Mouse (Mus musculus) T-helper 17 cell (primary cell): Measurements from ENCODE around the gene Lingo4.

ENCODE experiments used
- in situ Hi-C, 2 experiments: fragments of 300-600 bp; cut with MboI, MseI; formaldehyde crosslinking; loops; 1 replicate in 1 of 2; 2 replicates in 1 of 2; pipeline ENCODE4 v1.15.1; 2025; ENCODE audit warnings: high pct_unique_total_duplicates in 2 of 2

Lingo4 gene

GRCm38 (mm10) chr3:94383476-94383875, 14.8 kb upstream of the Lingo4 start:
- in situ Hi-C loops, result no loop called here

DNA sequence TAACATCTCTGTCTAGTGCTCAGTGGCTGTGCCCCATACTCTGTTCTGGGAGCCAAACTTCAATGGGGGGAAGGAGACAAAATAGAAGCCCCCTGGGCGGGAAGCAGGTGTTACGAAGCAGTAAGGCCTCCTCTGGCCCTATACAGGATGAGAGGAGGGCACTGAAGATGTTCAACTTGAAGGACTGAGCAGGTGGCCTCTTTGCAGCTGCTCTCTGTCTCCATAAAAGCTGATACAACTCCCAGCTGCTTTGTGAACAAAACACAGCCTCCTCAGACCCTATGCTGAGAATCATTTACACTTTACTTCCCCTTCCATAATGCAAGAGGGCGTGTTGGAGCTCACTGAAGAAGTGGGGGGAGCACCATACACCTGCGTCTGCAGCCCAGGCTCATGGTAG, 11.6 kb upstream of the Lingo4 start:
- in situ Hi-C loops, result no loop called here

DNA sequence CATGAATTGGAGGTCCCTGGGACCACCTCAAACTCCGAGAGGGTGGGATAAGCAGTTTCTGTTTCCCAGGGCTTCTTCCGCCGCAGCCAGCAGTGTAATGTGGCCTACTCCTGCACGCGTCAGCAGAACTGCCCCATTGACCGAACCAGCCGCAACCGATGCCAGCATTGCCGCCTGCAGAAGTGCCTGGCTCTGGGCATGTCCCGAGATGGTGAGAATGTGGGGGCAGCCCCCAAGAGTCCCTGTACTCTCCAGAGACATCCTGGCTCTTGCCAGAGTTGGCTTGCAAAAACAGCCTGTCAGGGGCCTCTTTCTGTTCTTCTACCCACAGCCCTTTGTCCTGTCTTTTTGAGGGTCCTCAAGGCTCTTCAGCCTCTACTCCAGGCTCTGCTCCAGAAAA, 10.9 kb upstream of the Lingo4 start:
- in situ Hi-C loops, result no loop called here

DNA sequence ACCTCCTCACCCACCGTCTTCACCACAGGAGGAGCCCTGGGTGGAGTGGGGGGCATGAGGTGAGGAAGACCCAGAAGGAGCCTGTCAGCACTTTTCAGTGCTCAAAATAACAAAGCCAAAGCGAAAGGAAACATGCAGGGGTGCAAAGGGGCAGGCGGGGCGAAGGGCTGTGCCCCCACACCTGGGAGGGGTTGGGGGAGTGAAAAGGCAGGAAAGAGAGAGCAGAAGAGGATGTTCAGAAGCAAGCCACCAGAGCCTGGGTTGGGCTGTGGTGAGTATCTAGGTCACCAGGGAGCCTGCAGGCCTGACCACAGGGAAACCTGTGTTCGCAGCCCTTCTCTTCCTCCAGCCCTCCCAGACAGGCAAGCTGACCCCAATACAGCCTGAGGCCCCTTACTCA, 10.3 kb upstream of the Lingo4 start:
- in situ Hi-C loops, result no loop called here

GRCm38 (mm10) chr3:94389420-94389819, 8.9 kb upstream of the Lingo4 start:
- in situ Hi-C loops, result no loop called here

DNA sequence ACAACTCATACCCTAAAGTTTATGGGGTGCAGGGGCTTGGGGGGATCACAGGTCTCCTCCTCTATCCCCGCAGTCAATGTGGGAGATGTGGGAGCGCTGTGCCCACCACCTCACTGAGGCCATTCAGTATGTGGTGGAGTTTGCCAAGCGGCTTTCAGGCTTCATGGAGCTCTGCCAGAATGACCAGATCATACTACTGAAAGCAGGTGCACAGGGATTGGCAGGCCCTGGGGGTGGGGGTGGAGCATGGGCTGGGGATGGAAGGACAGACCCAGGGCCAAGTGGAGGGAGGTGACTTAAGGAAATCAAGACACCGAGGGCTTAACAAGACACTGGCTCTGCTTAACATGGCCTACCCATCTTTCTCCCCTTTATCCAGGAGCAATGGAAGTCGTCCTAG, 7.3 kb upstream of the Lingo4 start:
- in situ Hi-C loops, result no loop called here

DNA sequence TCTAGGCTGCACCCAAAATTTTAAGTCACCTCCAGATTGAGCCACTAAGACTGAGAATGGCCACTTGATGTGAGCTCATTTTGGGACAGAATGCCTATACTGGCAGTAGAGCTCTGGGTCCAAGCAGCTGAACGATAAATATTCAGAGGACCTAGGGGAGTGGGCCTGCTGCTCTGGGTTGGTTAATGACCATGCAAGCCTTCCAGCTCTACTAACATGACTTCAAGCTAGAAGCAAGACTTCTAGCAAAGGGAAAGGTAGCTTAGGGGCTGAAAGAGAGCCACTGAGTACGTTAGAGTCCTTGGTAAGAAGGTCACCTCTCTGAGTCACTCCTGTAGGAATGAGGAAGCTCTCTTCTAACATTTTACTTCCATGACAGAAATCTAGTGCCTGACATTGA, 6.2 kb upstream of the Lingo4 start:
- in situ Hi-C loops, result no loop called here

- in situ Hi-C loops, result no loop called here
Measured at GRCm38 (mm10) chr3:94393049-94393448, 5.3 kb upstream of the Lingo4 start.

GRCm38 (mm10) chr3:94396336-94396735, 2.0 kb upstream of the Lingo4 start:
- in situ Hi-C loops, result no loop called here

- in situ Hi-C loops, result no loop called here
Measured at GRCm38 (mm10) chr3:94396851-94397250, 1.5 kb upstream of the Lingo4 start.

DNA sequence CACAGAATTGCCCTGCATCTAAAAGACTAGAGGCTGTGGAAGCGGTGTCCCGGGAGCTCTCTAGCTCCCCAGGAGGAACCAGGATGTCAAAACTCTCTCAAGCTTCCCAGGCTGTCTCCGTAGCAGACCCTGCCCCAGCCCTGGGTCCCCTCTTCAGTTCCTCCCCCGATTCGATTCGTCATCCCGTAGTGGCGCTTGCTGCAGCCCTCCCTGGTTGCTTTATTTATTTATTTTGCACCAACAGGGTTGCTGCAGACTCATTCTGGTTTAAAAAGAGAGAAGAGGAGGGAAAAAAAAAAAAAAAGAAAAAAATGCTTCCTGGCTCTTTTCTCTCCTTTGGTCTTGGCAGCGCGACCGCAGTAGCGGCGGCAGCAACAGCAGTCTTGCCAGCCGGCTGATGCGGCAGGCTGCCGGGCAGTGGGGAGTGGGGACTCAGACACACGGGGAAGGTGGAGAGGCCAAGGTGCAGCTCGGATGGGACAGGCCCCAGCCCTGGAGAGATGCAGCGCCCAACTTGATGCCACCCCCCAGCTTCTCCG, 695 bp downstream of the Lingo4 start:
- in situ Hi-C loops, result no loop called here

- in situ Hi-C loops, result no loop called here
Measured at GRCm38 (mm10) chr3:94399663-94400310, 1.5 kb downstream of the Lingo4 start.

GRCm38 (mm10) chr3:94402451-94402850, 4.1 kb downstream of the Lingo4 start:
- in situ Hi-C loops, result no loop called here

DNA sequence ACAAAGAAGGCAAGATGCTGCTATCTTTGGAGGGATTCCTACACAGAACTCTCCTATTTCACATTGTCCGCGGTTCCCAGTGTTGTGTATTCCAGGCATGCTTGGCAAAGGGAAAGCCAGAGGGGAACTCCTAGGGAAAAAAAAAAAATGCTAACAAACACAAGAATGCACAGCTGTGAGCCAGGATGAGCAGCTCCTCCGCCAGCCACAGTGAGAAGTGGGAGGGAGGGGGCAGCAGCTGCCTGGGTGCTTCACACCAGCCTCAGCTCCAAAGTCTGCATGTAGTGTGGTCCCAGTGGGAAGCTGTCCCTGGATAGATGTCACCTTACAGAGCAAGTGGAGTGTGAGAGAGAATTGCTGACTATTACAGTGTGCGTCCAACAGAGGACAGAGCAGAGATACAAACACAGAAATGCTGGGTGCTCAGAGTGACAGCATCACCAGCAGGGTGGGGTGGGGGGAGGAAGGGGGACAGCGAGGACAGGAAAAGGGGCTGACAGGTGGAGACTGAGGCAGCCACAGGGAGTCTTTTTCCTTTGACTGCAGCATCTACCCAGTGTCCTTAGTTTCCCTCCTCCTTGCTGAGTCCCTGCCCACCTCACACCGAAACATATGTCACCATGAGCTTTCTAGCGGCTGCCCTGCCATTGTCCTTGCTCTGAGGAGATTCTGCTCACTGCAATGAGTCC, 6.2 kb downstream of the Lingo4 start:
- in situ Hi-C loops, result no loop called here

- in situ Hi-C loops, result no loop called here
Measured at GRCm38 (mm10) chr3:94405561-94405960, 7.2 kb downstream of the Lingo4 start.

DNA sequence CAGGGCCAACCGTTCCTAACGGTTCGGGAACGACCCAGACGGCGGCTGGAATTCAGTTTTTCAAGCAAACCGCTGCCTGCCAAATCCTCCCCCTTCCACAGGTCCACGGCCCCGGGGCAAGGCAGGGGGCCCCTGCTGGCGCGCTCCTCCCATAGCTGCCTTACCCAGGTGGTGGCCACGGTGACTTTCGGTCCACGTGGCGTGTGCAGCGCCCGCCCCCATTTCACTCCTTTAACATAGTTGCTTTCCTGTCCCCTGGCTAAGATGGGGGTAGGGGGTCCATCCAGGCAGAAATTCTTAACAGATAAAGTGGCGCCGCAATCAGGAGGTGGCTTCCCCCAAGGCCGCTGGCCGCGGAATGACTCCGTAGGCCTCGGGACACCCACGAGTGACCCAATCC, 14.2 kb downstream of the Lingo4 start:
- in situ Hi-C loops, result no loop called here

DNA sequence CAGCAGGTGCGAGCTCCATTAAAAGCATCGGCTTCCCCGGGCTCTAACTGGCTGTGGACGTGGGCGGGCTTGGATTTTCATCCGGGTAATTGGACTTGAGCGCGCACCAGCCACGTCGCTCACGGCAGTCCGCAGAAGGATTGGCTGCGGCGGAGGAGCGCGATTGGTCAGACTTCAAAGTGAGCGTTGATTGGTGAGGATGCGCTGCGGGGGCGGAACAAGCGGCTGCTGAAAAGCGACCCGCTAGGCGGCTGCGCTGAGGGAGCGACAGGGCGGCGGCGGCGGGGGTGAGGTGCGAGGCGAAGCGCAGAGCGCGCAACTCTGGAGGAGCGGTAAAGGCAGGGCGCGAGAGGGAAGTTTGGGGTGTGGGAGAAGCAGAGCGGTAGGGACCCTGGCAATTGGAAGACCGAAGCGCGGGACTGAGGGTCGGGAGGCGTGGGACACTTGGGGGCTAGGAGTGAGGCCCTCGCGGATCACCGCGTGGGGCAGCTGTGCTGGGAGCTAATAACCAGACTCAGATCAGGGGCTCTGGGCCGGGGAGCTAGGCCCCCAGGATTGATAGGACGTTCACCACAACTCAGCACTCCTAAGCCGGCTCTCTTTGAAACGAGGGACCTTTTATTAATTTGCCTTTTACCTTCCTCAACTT, 14.8 kb downstream of the Lingo4 start, which contains the start of gene Tdrkh:
Gene Tdrkh (plus strand): TSS at position 243 of the 649 bp plus-strand sequence.
- in situ Hi-C loops, result no loop called here

DNA sequence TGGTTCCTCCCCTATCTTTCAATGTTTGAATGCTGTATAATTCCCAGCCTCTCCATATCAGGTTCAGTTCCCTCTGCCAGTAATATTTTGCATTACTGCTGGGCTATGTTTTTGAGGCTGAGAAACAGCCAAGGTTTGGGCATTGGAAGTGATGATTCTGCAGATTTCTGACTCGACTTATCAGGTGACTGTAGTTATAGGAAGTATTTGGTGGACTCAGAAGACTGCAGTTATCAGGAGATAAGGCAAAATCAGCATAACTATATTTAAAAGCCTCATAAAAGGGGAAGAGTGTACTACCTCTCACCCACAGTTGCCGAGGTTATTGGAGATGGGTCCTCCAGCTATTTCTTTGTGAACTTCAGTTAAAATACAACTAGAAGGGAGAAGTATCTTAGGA, 32.7 kb downstream of the Lingo4 start:
- in situ Hi-C loops, result no loop called here

DNA sequence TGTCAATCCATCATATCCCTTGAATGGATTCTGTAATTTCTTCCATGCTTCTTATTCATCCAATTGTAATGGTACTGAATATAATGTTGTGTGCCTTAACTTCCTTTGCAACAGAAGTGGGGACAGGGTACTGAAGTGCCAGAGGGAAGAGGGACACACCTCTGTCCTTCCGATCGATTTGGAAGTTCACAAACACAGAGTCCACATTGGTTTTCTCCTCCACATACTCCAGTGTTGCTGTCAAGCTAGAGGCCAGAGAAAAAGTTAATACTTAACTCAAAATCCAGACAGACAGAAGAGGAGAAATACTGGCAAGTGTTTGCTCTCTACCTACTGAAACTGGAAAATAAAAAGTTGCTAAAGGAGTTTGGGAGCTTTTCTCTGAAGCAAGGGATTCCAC, 36.0 kb downstream of the Lingo4 start:
- in situ Hi-C loops, result no loop called here

GRCm38 (mm10) chr3:94436420-94436819, 38.1 kb downstream of the Lingo4 start:
- in situ Hi-C loops, result no loop called here

DNA sequence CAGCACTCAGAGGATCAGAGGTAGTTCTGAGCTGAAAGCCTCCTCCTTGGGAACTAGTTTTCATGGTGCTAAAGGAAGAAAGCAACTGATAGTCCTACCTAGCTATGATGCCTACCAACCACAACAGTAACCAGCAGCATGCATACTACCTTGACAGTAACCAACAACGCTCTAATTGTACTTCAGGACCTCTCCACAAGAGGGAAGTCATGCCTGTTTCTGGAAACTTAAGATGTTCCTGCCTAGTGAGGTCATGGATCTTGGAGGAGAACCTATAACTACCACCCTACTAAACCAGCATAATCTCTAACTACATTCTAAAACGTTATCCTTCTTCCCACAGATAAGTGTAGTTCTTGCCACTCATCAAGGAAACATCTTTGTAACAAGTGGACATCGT, 42.9 kb downstream of the Lingo4 start:
- in situ Hi-C loops, result loop anchor here (5.0 kb wide), 1 partner anchor 64 kb away; no protein-coding TSS in a partner anchor

GRCm38 (mm10) chr3:94442951-94443596, 44.8 kb downstream of the Lingo4 start, which contains the start of gene Mrpl9:
TSS of gene Mrpl9 (plus strand) at chr3:94443318.
- in situ Hi-C loops, result loop anchor here (5.0 kb wide), 1 partner anchor 66 kb away; no protein-coding TSS in a partner anchor
